Mouse (Mus musculus): ENCODE measurements around the gene Nol7.

Gene Nol7
- long read RNA-seq, experiment 1, transcript Nol7-201 (8 exons, 1,800 nt) = major isoform, 49 of 90 reads
- long read RNA-seq, experiment 1, partial matches to known transcripts = 34 of 90 reads
- long read RNA-seq, experiment 1, other reads (novel, unspliced or antisense) = 2 of 90 reads
- long read RNA-seq, experiment 2, transcript Nol7-201 (8 exons, 1,800 nt) = major isoform, 37 of 108 reads
- long read RNA-seq, experiment 2, partial matches to known transcripts = 63 of 108 reads
- long read RNA-seq, experiment 2, other reads (novel, unspliced or antisense) = 6 of 108 reads

GRCm38 (mm10) chr13:43398297-43399080 is at the start of gene Nol7:
TSS of gene Nol7 (plus strand) at chr13:43398390.
- intact Hi-C loops (cut with DNase I) = loop anchor here (5.0 kb wide), 1 partner anchor 216 kb away; no protein-coding TSS in a partner anchor

DNA sequence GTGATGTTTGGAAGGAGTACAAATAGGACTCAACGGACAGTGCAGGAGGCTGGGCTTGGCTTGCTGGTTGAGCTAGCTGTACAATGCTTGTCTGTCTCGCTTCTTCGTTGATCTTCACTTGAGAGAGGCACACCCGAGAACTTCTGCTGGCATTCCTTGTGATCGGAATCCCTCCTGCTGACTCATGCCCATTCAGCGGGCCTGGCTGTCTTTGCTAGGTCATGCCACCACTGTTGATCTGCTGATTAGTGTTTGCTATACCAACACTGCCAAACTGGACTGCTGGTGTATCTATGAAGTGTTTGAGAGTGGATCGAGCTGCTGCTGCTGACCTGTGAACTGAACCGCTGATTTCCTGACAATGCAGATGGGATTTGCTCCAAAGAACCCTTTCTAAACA is 48.8 kb upstream of the Nol7 start:
- intact Hi-C loops (cut with DNase I) = no loop called here

DNA sequence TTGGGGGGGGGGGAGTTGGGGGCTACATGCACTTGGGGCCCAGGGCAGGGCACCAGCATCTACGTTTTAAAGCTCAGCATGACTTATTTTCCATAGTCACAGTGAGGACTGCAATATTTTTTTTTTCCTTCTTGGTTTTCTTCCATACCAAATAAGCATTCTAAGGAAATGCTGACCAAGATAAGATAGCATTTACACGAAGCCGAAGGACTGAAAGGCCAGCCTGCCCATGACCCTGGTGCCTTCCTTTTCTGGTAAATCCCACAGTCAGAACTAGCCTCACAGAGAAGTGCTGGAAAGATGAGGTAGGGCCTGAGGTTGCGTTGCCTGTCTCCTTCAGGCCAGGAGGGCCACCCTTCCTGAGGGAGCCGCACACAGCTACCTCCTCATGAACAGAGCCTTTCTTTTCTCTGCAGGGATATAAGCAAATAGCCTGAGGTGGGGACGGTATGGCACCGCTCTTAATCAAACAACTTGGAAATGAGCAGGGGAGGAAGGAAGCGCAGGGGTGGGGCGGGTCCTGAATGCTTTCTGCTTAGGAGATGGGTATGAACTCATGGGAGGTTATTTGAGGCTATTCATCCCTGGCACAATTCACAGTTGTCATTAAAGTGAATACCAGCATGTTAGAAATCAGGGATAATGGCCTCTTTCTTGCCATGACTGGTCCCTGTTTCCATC is 47.6 kb upstream of the Nol7 start:
- intact Hi-C loops (cut with DNase I) = no loop called here

DNA sequence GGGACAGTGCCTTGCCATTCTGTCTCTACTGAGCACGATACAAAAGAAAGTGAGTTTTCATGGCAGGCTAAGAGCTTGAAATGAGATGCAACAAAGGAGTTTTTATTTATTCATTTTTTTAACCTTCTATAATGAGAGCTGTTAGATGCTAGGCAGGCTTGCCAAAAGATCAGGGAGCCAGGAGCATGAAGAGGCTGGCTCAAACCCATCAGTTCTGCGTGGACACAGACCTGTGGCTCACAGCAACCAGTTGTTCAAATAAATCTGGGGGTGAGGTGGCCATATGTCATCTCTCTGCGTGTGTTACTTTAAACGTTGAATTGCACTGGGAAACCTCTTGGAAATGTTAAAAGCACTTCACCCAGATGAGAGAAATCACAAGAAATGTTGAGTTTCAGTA is 44.8 kb upstream of the Nol7 start:
- intact Hi-C loops (cut with DNase I) = no loop called here

- intact Hi-C loops (cut with DNase I) = no loop called here
These were observed 43.8 kb upstream of the Nol7 start for GRCm38 (mm10) chr13:43354362-43354761.

- intact Hi-C loops (cut with DNase I) = no loop called here
These were observed 41.7 kb upstream of the Nol7 start for GRCm38 (mm10) chr13:43356346-43357125.

GRCm38 (mm10) chr13:43360534-43360933 is 37.7 kb upstream of the Nol7 start:
- intact Hi-C loops (cut with DNase I) = no loop called here

GRCm38 (mm10) chr13:43362353-43362752 is 35.8 kb upstream of the Nol7 start:
- intact Hi-C loops (cut with DNase I) = no loop called here

GRCm38 (mm10) chr13:43364985-43365824 is 33.0 kb upstream of the Nol7 start, which contains the start of gene Sirt5:
TSS of gene Sirt5 (plus strand) at chr13:43365496.
- intact Hi-C loops (cut with DNase I) = no loop called here

- intact Hi-C loops (cut with DNase I) = no loop called here
These were observed 32.4 kb upstream of the Nol7 start for GRCm38 (mm10) chr13:43365825-43366184.

- intact Hi-C loops (cut with DNase I) = no loop called here
These were observed 28.1 kb upstream of the Nol7 start for GRCm38 (mm10) chr13:43370063-43370462.

DNA sequence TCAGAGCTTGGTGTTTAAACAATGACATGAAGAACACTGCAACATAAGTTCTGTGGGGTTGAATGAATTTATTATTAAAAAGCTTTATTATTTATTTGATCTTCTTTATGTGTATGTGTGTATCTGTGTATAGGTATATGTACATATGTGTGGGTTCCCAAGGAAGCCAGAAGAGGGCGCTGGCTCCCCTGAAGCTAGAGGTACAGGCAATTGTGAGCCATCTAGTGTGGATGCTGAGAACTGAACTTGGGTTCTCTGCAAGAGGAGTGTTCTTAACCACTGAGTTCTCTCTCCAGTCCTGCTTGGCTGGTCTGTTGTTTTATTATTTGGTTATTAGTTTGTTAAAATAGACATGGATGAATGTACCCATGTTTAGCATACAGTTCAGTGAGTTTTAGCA is 25.3 kb upstream of the Nol7 start:
- intact Hi-C loops (cut with DNase I) = no loop called here

- intact Hi-C loops (cut with DNase I) = no loop called here
These were observed 24.0 kb upstream of the Nol7 start for GRCm38 (mm10) chr13:43374205-43374604.

DNA sequence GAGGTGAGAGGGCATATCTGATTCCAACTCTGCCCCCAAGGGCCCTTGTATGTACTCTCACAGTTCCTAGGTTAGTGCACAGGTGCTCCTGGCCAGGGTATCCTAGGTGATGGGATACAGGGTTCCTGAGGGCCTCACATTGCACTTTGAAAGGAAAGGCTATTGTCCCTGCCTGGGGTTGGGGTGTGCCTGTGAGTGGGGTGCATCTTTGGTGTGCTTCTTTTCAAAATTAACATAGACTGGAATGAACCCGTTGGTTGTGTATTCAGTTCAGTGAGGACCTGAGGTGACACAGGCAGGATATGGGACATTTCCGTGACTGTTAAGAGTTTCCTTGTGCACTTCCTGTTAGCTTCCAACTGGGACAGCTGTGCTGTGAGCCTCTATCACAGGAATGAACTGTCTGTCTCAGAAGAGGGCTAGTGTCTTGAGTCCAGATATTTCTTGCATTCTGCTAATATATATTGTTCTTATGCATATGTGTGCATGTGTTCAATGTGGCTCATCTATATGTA is 23.2 kb upstream of the Nol7 start:
- intact Hi-C loops (cut with DNase I) = no loop called here

DNA sequence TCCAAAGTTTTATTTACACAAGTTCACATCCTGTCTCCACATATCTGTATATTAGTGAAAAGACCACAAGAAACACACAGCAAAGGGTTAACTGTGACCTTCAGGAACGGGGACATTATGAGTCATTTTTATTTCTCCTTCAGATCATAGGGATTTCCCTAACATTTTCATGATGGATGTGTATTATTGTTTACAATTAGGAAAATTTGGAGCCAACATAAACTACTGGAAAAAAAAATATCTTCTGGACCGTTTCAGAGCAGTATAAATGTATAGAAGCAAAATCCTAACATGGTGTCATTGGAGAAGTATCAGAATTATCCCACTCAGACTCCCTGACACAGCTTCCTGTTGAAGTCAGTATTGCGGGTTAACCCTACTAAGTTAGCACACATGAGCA is 18.2 kb upstream of the Nol7 start:
- intact Hi-C loops (cut with DNase I) = no loop called here

DNA sequence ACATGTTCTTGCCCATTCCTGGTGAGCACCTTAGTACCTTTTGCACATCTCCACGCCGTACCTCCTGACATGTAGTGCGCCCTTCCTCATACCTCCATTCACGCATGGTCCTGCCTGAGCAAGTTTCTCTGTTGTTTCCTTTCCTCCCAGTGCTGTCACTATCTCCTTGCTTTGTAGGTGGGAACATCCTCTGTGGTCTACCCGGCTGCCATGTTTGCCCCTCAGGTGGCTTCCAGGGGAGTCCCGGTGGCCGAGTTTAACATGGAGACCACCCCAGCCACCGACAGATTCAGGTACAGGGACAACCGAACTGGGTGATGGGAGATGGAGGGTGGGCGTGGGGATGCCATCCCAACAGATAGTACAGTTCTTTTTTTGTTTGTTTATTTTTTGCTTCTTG is 12.9 kb upstream of the Nol7 start:
- intact Hi-C loops (cut with DNase I) = no loop called here

GRCm38 (mm10) chr13:43397700-43398296 is 392 bp upstream of the Nol7 start:
- intact Hi-C loops (cut with DNase I) = loop anchor here (5.0 kb wide), 1 partner anchor 215 kb away; no protein-coding TSS in a partner anchor

DNA sequence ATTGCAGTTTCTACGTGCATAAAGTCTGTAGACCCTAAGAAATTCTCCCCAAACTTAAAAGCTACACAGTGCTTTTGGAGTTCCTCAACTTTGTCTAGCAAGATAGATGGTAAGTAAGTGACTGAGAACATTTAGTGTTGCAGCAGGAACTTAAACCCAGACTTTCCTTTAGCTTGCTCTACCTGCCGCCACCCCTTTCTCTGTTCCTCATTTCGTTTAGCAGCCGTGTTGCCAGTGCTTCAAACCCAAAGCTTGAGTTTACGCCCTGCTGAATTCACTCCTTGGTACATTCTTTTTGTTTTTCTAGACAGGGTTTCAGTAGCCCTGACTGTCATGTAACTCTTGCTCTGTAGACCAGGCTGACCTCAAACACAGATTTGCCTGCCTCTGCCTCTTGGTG is 1.4 kb downstream of the Nol7 start:
- intact Hi-C loops (cut with DNase I) = loop anchor here (5.0 kb wide), 1 partner anchor 217 kb away; no protein-coding TSS in a partner anchor

GRCm38 (mm10) chr13:43412311-43412710 is 14.1 kb downstream of the Nol7 start:
- intact Hi-C loops (cut with DNase I) = no loop called here

DNA sequence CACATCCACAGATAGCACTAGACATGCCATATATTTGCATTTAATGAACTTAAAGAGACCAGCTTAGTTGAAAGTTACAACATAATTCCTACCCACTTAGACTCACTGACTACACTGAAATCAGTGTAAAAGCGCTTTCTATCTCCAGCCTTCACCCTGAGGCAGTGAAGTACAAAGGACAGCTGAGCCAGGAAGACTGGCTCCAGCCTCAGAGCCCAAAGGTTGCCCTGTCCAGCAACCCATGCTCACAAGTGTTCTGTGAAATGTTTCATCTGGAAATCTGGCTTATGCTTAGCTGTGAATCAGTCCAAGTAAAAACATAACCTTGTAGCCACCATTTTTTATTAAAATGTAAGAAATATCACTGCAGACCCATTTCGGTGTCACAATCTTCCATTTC is 15.4 kb downstream of the Nol7 start:
- intact Hi-C loops (cut with DNase I) = no loop called here

Measured in adrenal gland (tissue).